ENCODE assay signal across 7 mouse cellular contexts in the genomic region with DNA sequence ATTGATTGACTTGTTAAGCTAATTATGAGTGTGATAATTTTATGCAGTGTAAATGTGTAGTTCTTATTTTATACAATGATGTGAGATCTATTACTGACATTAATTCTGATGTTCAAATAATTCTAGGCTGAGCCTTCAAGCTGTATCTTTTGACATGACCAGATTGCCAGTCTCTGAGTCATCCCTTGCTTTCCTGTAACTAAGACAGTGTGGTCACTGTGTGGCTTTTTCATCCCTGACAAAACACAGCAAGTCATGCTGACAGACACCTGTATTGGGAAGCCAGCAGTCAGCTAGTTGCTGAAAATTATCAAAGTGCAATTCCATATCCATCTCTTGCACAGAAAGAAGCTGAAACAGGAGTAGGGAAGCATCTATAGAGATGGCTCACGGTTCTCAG.
"Had no signal": no experiment of that assay in that cellular context is flagged by ENCODE, and none has a peak within 500 bp of the region (broad histone marks: within the 10 kb centered on the region; RNA-seq: fewer than 3 reads in every experiment).

No protein-coding gene starts in this region.

- DNase-seq: lung, adult 2 months; lung, postnatal 14 days; lung, postnatal 36 days; right cerebral cortex, postnatal 14 days; thymus, adult 18-20 months; thymus, postnatal 14 days; thymus, postnatal 36 days had no signal
